Mouse (Mus musculus) lung, postnatal 36 days (tissue): ENCODE measurements around the gene Pan3.

Experiments used
- DNase-seq: peaks from one replicate; pipeline ENCODE4 v3.0.0; 2022; ENCODE audit warnings: mixed read lengths

The Pan3 gene

DNA sequence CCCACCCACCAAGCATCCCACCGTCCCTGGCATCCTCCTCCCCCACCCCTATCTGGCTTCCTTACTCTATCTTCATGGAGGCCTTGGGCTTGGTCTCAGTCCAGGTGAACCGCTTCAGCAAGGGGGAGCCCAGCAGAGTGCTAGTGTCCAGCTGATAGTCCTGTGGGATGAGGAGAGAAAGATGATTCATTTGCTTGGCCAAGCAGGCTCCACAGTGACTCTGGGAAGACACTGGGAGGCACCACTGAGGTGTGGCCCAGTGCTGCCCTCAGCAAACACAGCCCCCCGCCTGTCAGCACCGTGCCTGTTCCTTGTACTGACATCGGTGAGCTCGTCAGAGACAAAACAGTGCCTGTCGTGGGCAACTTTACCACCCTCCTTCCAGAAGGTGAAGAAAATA lies 136.4 kb downstream of the Pan3 start:
- DNase-seq, result no peak

DNA sequence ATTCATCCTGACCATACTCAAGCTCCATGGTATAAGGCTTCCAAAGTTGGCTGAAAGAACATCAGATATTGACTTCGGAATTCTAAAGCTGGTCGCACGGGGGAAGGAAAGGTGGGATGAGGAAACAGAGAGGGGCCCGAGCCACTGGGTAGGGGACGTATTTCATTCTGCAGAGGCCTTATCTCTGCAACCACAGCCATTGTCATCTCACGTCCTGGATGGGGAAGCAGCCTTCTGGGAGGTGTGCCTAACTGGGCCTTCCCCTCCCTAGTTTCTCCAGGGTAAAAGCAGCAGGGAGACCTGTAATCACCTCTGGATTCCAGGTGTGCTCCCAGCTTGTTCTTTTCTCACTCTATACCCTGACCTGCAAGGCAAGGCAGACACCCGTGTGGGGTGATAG lies 142.7 kb downstream of the Pan3 start:
- no peak for DNase-seq

DNA sequence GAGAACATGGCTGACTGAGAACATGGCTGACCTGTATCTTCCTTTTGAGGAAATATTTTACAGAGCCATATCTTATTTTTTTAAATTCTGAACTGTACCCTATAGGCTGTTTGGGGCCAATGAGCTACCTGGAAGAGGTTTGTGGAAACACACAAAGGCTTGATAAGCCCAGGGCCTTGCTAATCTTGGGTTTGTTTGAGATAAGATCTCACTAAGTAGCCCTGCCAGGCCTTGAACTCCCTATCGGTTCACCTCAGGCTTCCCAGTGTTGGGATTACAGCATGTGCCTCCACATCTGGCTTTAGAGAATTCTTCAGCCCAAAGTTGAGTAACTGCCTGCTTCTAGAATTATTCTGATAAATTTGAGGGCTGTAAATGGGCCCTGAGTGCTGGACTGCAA lies 143.6 kb downstream of the Pan3 start:
- no peak for DNase-seq

DNA sequence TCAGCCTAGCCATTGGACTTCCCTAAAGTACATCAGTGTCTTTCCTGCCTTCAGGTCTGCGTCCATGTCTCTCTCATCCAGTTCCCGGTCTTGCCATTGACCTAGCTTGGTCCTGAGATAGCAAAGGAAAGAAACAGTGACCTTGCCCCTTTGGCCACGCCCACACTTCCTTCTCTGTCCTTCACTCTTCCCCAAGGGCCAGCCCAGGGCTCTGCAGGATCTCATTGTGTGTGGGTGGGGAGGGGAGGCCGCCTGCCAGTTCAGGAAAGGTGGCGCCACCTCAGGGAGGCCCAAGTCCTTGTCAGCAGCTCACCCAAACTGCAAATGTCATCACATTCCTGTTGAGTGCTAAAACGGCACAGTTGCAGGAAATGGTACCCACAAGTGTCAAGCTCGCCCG lies 144.6 kb downstream of the Pan3 start:
- DNase-seq, result peak; percentile 55

DNA sequence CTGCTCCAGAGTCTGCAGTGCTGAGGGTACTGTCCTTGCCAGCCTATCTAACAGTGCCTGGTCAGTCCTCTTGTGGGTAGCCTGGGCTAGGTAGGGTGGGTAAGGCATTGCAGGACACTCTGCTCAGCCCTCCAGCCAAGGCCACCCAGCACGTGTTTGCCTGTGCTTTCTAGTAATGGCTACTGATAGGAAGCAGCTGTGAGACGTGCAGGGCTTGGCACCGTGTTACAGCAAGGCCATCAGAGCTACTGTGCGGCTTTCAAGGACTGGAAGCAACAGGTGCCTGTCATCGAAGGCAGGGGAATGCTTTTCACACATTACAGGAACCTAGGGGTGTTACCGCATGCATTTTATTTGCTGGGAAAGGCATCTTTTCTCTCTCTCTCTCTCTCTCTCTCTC lies 147.0 kb downstream of the Pan3 start:
- no peak for DNase-seq

DNA sequence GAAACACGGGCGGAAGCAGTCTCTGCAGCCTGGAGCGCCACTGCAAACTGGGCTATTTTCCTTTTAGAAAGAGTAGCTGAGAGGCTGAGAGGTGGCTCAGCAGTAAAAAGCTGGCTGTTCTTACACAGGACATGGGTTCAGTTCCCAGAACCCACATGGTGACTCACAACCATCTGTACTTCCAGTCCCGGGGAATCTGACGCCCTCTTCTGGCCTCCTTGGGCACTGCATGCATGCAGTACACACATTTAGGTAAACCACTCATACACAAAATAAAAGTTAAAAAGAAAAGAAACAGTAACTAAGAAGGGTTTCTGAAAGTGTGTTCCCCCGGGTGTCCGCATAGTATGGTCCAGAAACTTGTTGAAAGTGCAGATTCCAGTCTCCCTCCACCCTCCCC lies 149.2 kb downstream of the Pan3 start:
- DNase-seq, result no peak

DNA sequence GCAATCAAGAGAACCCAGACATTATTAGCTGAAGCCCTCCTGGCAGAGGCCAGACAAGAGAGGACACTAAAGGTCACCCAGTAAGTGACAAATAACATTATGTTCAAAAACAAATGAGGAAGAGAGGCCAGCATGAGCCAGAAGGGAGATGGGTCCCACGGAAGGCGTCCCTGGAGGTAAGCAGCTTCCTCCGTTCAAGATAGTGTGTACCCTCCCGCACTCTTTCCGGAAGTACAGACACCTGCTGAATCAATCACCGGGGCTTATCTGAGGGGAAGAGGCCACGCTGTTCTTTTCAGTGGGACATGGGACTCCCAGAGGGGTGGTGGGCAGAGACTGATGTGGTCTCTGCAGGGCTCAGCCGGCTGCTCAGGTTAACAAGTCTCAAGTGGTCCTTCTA lies 149.7 kb downstream of the Pan3 start:
- no peak for DNase-seq

DNA sequence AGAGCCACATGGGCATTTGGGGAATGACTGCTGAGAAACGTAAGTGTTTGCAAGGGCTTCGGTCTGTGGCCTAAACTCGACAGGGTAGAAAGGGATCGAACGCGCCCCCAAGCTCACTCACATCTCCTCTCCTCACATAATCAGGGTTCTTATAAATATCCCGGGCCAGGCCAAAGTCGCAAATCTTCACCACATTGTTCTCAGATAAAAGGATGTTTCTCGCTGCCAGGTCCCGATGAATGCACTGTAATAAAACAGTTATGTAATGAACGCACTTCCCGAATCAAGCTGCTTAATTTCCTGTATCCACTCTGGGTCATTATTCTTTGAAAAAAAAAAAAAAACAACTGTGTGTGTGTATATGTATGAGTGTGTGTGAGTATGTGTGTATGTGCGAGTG lies 150.2 kb downstream of the Pan3 start:
- DNase-seq, result peak; percentile 54

DNA sequence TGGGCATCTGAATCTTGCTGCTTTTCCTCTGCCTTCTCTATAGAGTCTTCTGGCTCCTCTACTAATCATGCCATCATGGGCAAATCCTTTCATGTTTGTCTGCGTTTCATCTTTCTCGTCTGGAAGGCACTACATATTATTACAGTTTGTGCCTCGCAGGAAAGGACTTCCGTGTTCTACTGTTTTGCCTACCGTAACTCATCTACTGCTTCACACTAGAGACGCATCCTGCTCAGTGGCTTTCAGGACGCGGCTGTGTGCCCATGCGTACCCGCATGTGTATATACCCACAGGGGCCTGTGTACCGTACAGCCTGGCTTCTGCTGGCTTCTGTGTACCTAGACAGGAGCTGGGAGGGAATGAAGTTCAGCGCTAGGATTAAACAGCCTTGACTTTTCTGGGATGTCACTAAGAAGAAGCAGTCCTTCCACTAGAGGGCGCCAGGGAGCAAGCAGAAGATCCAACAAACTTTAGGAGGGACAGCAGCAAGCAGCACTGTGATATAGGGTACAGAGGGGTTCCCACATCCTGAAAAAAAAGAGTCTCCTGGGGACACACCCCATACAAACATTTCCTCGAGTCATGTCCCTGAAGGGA lies 153.8 kb downstream of the Pan3 start:
- peak; percentile 91 for DNase-seq

DNA sequence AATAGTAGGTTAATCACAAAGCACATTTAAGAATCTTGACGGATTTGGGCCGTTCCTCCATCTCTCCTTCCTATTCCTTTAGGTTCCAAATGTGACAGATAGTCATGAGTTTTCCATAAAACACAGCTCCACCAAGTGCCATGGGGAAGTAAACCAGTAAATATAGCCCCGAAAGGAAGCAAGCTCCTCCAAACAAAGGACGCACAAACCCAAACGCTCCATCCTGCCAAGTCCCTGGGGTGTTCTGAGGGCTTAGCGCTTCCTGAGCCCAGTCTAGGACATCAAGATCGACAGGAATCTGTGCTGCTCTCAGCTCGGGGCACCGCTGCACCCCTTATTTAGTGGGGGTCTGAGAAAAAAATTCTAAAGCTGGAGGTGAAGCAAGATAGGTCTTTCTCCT lies 154.7 kb downstream of the Pan3 start:
- peak; percentile 71 for DNase-seq

DNA sequence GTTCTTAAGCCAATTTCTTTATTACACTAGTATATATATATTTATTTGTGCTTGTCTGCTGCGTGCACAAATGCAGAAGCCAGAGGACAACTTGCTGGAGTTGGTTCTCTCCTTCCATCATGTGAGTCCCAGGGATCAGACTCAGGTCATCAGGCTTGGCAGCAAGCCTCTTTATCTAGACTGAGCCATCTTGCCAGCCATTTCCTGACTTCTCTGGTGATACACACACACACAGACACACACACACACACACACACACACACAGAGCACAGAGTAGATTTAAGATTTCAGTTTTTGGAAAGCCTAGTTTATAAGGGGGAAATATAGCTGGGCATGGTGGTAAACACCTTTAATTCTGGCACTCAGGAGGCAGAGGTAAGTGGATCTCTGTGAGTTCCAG lies 155.1 kb downstream of the Pan3 start:
- peak; percentile 77 for DNase-seq

DNA sequence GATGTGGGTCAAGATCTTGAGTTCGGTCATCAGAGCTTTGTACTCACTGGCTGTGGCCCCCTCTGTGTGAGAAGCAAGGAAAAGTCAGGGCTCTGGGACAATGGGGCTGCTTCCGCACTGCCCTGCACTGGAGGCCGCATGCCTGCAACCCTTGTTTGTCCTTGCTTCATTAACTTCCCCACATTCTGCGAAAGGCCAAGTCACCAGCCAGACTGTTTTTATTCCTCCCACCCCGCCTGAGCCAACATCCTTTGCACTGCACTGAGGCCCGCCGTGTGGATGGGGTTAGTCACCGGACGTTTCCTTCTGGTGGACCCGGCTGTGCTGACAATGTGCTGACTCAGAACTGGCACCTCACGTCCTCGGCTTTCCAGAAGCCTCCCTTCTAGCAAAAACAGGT lies 159.9 kb downstream of the Pan3 start:
- DNase-seq, result peak; percentile 38

DNA sequence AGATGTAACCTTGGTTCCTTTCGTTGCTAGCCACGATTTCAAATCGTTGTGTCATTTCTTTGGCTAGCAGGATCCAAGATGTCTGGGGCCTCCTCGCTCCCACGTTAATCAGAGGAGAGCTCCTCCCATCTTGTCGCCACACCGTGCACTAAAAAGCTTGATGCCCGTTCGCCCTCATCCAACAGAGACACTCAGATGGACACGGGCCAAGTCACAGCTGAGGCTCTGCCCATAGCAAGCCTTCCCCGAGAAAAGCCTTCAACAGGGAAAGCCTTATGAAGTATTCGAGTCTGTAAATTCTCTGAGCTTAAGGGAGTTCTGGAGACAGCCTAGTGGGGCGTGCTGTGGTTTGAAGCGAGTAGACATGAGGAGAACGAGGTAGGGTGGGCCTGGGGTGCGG lies 167.9 kb downstream of the Pan3 start:
- no peak for DNase-seq
